Mouse (Mus musculus): ENCODE data around the gene Lrwd1.
"Not testable (repeated sequence)": the region's sequence is repeated elsewhere in the genome, so short reads cannot be mapped to it uniquely, and the experiment has no call there.

DNA sequence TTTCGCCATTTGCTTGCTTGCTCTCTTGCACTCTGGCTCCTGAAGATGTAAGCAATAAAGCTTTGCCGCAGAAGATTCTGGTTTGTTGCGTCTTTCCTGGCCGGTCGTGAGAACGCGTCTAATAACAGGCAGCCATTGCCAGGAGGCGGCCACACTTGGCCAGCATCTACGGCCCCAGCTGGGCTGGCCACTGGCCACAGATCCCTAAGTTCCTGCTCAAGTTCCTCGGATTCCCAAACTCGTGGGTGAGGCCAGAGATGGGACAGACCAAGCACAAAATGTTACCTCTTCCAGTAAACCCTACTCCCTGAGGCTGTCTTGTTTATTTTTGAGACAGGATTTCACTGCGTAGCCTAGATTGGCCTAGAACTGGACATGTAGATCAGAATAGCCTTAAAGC lies 24.2 kb upstream of the Lrwd1 start:
- TF ChIP-seq CTCF, POLR2A (IDR thresholded peaks at IDR 0.05; ENCODE audit: insufficient read depth, low read depth, low read length): not testable (repeated sequence)
